Mouse (Mus musculus) testis, postnatal 10 days (tissue): ENCODE measurements around the gene Gm4513.
"Not testable (repeated sequence)": the region's sequence is repeated elsewhere in the genome, so short reads cannot be mapped to it uniquely, and the experiment has no call there.

Experiments
- DNase-seq: peaks from one replicate; pipeline ENCODE4 v3.0.0; 2021; ENCODE audit warnings: low spot score

Gene Gm4513

GRCm38 (mm10) chr7:20598921-20599320 is at the start of gene Gm4513:
Gene Gm4513 (minus strand): TSS chr7:20599021.
- DNase-seq, result not testable (repeated sequence)

DNA sequence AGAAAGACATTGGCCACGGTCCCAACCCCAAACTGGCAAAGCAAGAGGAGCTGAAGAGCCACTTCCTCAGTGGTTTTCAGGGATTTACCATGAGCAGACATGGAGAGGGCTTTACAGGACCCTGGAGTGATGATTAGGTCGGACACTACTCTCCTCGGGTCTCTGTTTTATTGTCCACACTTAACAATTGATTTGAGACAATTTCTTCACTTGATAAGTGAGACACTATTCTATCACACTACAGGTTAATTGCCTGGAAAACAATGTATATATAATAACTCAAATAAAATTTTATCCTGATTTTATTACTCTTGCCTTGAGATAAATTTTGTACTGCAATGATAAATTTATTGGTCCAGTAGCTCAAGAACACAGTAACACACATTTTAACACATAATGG is 22.7 kb downstream of the Gm4513 start, which contains the start of gene Gm4141:
TSS of gene Gm4141 (minus strand) at position 101 of the 400 bp plus-strand sequence.
- not testable (repeated sequence) for DNase-seq

DNA sequence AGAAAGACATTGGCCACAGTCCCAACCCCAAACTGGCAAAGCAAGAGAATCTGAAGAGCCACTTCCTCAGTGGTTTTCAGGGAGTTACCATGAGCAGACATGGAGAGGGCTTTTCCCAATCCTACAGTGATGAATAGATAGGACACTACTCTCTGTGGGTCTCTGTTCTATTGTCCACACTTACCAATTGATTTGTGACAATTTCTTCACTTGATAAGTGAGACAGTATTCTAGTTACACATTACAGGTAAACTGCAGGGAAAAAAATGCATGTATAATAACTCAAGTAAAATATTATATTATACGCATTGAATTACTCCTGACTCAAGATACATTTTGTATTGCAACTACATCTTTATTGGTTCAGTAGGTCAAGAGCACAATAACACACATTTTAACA is 53.2 kb downstream of the Gm4513 start, which contains the start of gene Gm5726:
TSS of gene Gm5726 (minus strand) at position 101 of the 400 bp plus-strand sequence.
- not testable (repeated sequence) for DNase-seq
